Mouse (Mus musculus) heart, embryonic 16.5 days (tissue): ENCODE measurements around the gene Fkbp5. TPM values are rescaled to one million over a fixed set of nuclear protein-coding genes. Genes with fewer than 3 reads are reported as not detected.

Source experiments
- ATAC-seq: fragments of 200-750 bp; cut with Nextera tagmentation; replicated peaks from 2 replicates; pipeline ENCODE4 v1.8.0; 2017; ENCODE audit warnings: moderate number of reproducible peaks; ENCODE audit not compliant: insufficient read depth, low FRiP score; ENCODE audit errors: extremely low read depth
- H3K27ac ChIP-seq: fragments of 300-500 bp; sonication (generic); 2 replicates; pipeline ENCODE4 v1.5.1; 2014; ENCODE audit warnings: mild to moderate bottlenecking, low read length, control low read depth, moderate library complexity
- H3K27me3 ChIP-seq: fragments of 300-500 bp; sonication (generic); 2 replicates; pipeline ENCODE4 v1.6.1; 2014; ENCODE audit warnings: low read length, mixed read lengths; ENCODE audit not compliant: control insufficient read depth, insufficient read depth
- H3K36me3 ChIP-seq: fragments of 300-500 bp; sonication (generic); 2 replicates; pipeline ENCODE4 v1.6.1; 2014; ENCODE audit not compliant: control insufficient read depth, insufficient read depth
- H3K4me1 ChIP-seq: fragments of 300-500 bp; sonication (generic); 2 replicates; pipeline ENCODE4 v1.6.1; 2014; ENCODE audit warnings: low read length, mixed read lengths; ENCODE audit not compliant: control insufficient read depth, insufficient read depth
- H3K4me2 ChIP-seq: fragments of 300-500 bp; sonication (generic); 2 replicates; pipeline ENCODE4 v1.6.1; 2014; ENCODE audit warnings: low read depth, mild to moderate bottlenecking, control low read depth, low read length
- H3K4me3 ChIP-seq: fragments of 300-500 bp; sonication (generic); 2 replicates; pipeline ENCODE4 v1.5.1; 2014; ENCODE audit warnings: mild to moderate bottlenecking, control low read depth, low read length
- H3K9ac ChIP-seq: fragments of 300-500 bp; sonication (generic); 2 replicates; pipeline ENCODE4 v1.6.1; 2014; ENCODE audit warnings: low read length, control low read depth
- H3K9me3 ChIP-seq: fragments of 300-500 bp; sonication (generic); replicated peaks from 2 replicates; pipeline ENCODE4 v1.6.1; 2016; ENCODE audit warnings: low read length; ENCODE audit not compliant: control insufficient read depth
- WGBS: fragments of 180-500 bp; shearing (Covaris S2); extraction: QIAGEN DNeasy Blood & Tissue Kit; methylation state at CpG from one replicate; pipeline ENCODE4 v1.1.7; 2014; 5-methylcytosine and 5-hydroxymethylcytosine counted together
- polyA plus RNA-seq: library from polyadenylated mRNA; unstranded; fragments of >200 nt; fragmentation: Nextera tagmentation; extraction: Ambion mirVana; gene quantifications from 2 replicates; pipeline ENCODE4 v1.2.1, GENCODE M21; 2015

Fkbp5 gene
- polyA plus RNA-seq, 1 experiment from 2014 or later = 54.5 TPM

GRCm38 (mm10) chr17:28394051-28394765, 123.1 kb downstream of the Fkbp5 start:
- 0 out of 2 replicates have a peak, but pooled peaks cover 4% of the 10 kb centered on the region for H3K27me3 ChIP-seq
- H3K4me2 ChIP-seq = no peak overlapping the region
- H3K4me3 ChIP-seq = no peak overlapping the region
- H3K9ac ChIP-seq = no peak overlapping the region
- no peaks in the 10 kb centered on the region for H3K9me3 ChIP-seq
- WGBS = 78% methylated on average over 15 of the region's 15 CpGs
- H3K27ac ChIP-seq = no peak overlapping the region
- no peak for ATAC-seq
- no peaks in the 10 kb centered on the region for H3K4me1 ChIP-seq
- peaks cover 6% of the 10 kb centered on the region; the same call in 1 of the 2 replicates for H3K36me3 ChIP-seq

- H3K36me3 ChIP-seq = no peaks in the 10 kb centered on the region
- H3K27ac ChIP-seq = no peak overlapping the region
- H3K9me3 ChIP-seq = no peaks in the 10 kb centered on the region
- 8% methylated on average over 22 of the region's 25 CpGs for WGBS
- peaks cover 16% of the 10 kb centered on the region for H3K27me3 ChIP-seq
- no peaks in the 10 kb centered on the region for H3K4me1 ChIP-seq
- H3K4me3 ChIP-seq = no peak overlapping the region
- peak overlapping the region; percentile 46 for H3K4me2 ChIP-seq
- no peak for ATAC-seq
- H3K9ac ChIP-seq = no peak overlapping the region
Measured at GRCm38 (mm10) chr17:28391568-28392432, 125.5 kb downstream of the Fkbp5 start.

GRCm38 (mm10) chr17:28388534-28388933, 128.8 kb downstream of the Fkbp5 start:
- H3K9me3 ChIP-seq = no peaks in the 10 kb centered on the region
- no peak overlapping the region for H3K27ac ChIP-seq
- H3K4me3 ChIP-seq = no peak overlapping the region
- no peaks in the 10 kb centered on the region for H3K36me3 ChIP-seq
- no peaks in the 10 kb centered on the region; the same call in 1 of the 2 replicates for H3K4me1 ChIP-seq
- ATAC-seq = no peak
- no peak overlapping the region for H3K4me2 ChIP-seq
- WGBS = 73% methylated on average over 3 of the region's 3 CpGs
- H3K27me3 ChIP-seq = peaks cover 22% of the 10 kb centered on the region
- H3K9ac ChIP-seq = no peak overlapping the region

- Histone ChIP-seq H3K9me3 (no peaks in the 10 kb centered on the region), H3K9ac (no peak overlapping the region), H3K4me2 (peak overlapping the region; percentile 51; the same call in 1 of the 2 replicates), H3K4me1 (no peaks in the 10 kb centered on the region; the same call in 1 of the 2 replicates), H3K27me3 (peaks cover 22% of the 10 kb centered on the region), H3K4me3 (0 out of 2 replicates have a peak overlapping the region, but pooled peaks have one; percentile 19), H3K27ac (no peak overlapping the region), H3K36me3 (no peaks in the 10 kb centered on the region)
- peak; percentile 18; the same call in 1 of the 2 replicates for ATAC-seq
- WGBS = 5% methylated on average over 23 of the region's 23 CpGs
Measured at GRCm38 (mm10) chr17:28386150-28386905, 131.0 kb downstream of the Fkbp5 start.

- no peak overlapping the region for H3K9ac ChIP-seq
- H3K27me3 ChIP-seq = peaks cover 22% of the 10 kb centered on the region
- WGBS = 68% methylated on average over 4 of the region's 4 CpGs
- H3K9me3 ChIP-seq = no peaks in the 10 kb centered on the region
- no peaks in the 10 kb centered on the region for H3K36me3 ChIP-seq
- H3K4me2 ChIP-seq = no peak overlapping the region
- no peaks in the 10 kb centered on the region; the same call in 1 of the 2 replicates for H3K4me1 ChIP-seq
- ATAC-seq = no peak
- no peak overlapping the region for H3K4me3 ChIP-seq
- no peak overlapping the region for H3K27ac ChIP-seq
Measured at GRCm38 (mm10) chr17:28384298-28384697, 133.0 kb downstream of the Fkbp5 start.

- Histone ChIP-seq H3K4me3 (no peak overlapping the region), H3K27me3 (peaks cover 15% of the 10 kb centered on the region), H3K27ac (no peak overlapping the region), H3K36me3 (no peaks in the 10 kb centered on the region), H3K9ac (no peak overlapping the region), H3K4me1 (no peaks in the 10 kb centered on the region), H3K4me2 (no peak overlapping the region), H3K9me3 (no peaks in the 10 kb centered on the region)
- WGBS = 8% methylated on average over 6 of the region's 6 CpGs
- no peak for ATAC-seq
Measured at GRCm38 (mm10) chr17:28380255-28380654, 137.1 kb downstream of the Fkbp5 start.

GRCm38 (mm10) chr17:28375592-28376061, 141.7 kb downstream of the Fkbp5 start:
- WGBS = 9% methylated on average over 17 of the region's 17 CpGs
- H3K4me2 ChIP-seq = no peak overlapping the region
- H3K4me3 ChIP-seq = no peak overlapping the region
- H3K27me3 ChIP-seq = peaks cover 27% of the 10 kb centered on the region
- H3K36me3 ChIP-seq = no peaks in the 10 kb centered on the region
- H3K27ac ChIP-seq = no peak overlapping the region
- no peaks in the 10 kb centered on the region for H3K9me3 ChIP-seq
- H3K9ac ChIP-seq = no peak overlapping the region
- ATAC-seq = no peak
- H3K4me1 ChIP-seq = no peaks in the 10 kb centered on the region; the same call in 1 of the 2 replicates

GRCm38 (mm10) chr17:28374494-28374893, 142.8 kb downstream of the Fkbp5 start:
- 28% methylated on average over 16 of the region's 16 CpGs for WGBS
- Histone ChIP-seq H3K4me2 (peak overlapping the region; percentile 18; the same call in 1 of the 2 replicates), H3K36me3 (no peaks in the 10 kb centered on the region), H3K4me3 (no peak overlapping the region), H3K9ac (no peak overlapping the region), H3K27ac (no peak overlapping the region), H3K4me1 (no peaks in the 10 kb centered on the region; the same call in 1 of the 2 replicates), H3K27me3 (peaks cover 25% of the 10 kb centered on the region), H3K9me3 (no peaks in the 10 kb centered on the region)
- ATAC-seq = no peak
